Mouse (Mus musculus) kidney, embryonic 16.5 days (tissue): ENCODE data around the gene Tshz2. TPM values are rescaled to one million over a fixed set of nuclear protein-coding genes. Genes with fewer than 3 reads are reported as not detected.

ENCODE experiments used
- ATAC-seq: fragments of 200-750 bp; cut with Nextera tagmentation; 2 replicates; pipeline ENCODE4 v1.8.0; 2017; ENCODE audit warnings: moderate TSS enrichment; ENCODE audit not compliant: low FRiP score, low TSS enrichment
- H3K27ac ChIP-seq: fragments of 300-500 bp; sonication (generic); 2 replicates; pipeline ENCODE4 v1.5.1; 2014; ENCODE audit warnings: low read length
- H3K27me3 ChIP-seq: fragments of 300-500 bp; sonication (generic); 2 replicates; pipeline ENCODE4 v1.6.1; 2014; ENCODE audit warnings: low read length, control low read depth, mixed read lengths; ENCODE audit not compliant: insufficient read depth
- H3K36me3 ChIP-seq: fragments of 300-500 bp; sonication (generic); 2 replicates; pipeline ENCODE4 v1.6.1; 2014; ENCODE audit warnings: low read length, control low read depth, mixed read lengths; ENCODE audit not compliant: insufficient read depth
- H3K4me1 ChIP-seq: fragments of 300-500 bp; sonication (generic); 2 replicates; pipeline ENCODE4 v1.6.1; 2014; ENCODE audit warnings: low read length, control low read depth, mixed read lengths; ENCODE audit not compliant: insufficient read depth
- H3K4me2 ChIP-seq: fragments of 300-500 bp; sonication (generic); replicated peaks from 2 replicates; pipeline ENCODE4 v1.6.1; 2014; ENCODE audit warnings: low read depth, low read length
- H3K4me3 ChIP-seq: fragments of 300-500 bp; sonication (generic); 2 replicates; pipeline ENCODE4 v1.5.1; 2014; ENCODE audit warnings: mild to moderate bottlenecking, low read length
- H3K9ac ChIP-seq: fragments of 300-500 bp; sonication (generic); replicated peaks from 2 replicates; pipeline ENCODE4 v1.6.1; 2014; ENCODE audit warnings: low read length
- H3K9me3 ChIP-seq: fragments of 300-500 bp; sonication (generic); 2 replicates; pipeline ENCODE4 v1.6.1; 2016; ENCODE audit warnings: low read length, control low read depth
- WGBS: fragments of 180-500 bp; shearing (Covaris S2); extraction: QIAGEN DNeasy Blood & Tissue Kit; methylation state at CpG from one replicate; pipeline ENCODE4 v1.1.7; 2014; 5-methylcytosine and 5-hydroxymethylcytosine counted together
- polyA plus RNA-seq: library from polyadenylated mRNA; unstranded; fragments of >200 nt; fragmentation: Nextera tagmentation; extraction: Ambion mirVana; gene quantifications from 2 replicates; pipeline ENCODE4 v1.2.1, GENCODE M21; 2015

Gene Tshz2
- polyA plus RNA-seq, 1 experiment from 2014 or later, result 11.5 TPM

DNA sequence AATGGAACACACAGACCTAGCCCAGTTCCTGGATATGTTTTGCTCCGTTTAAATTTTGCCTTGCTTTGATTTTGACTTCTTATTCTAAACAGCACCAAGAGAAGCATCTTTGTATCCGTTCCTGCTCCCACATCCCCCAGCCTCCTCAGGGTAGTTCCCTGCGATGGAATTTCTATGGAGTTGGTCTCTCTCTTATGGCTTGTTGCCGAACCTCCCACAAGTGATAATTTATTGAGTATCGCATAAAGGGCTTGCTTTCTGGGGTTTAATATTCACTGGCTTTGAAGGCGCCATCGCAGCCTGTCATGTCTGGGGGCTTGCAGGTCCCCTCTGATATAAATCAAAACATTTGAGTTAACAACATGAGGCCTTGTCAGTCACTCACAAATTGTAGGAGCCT is 52.9 kb downstream of the Tshz2 start:
- Histone ChIP-seq H3K9me3 (no peaks in the 10 kb centered on the region), H3K4me2 (no peak overlapping the region), H3K27ac (no peak overlapping the region), H3K4me3 (no peak overlapping the region), H3K27me3 (no peaks in the 10 kb centered on the region), H3K36me3 (no peaks in the 10 kb centered on the region), H3K4me1 (peaks cover 25% of the 10 kb centered on the region), H3K9ac (no peak overlapping the region)
- no peak for ATAC-seq
- 31% methylated on average over 7 of the region's 7 CpGs for WGBS

DNA sequence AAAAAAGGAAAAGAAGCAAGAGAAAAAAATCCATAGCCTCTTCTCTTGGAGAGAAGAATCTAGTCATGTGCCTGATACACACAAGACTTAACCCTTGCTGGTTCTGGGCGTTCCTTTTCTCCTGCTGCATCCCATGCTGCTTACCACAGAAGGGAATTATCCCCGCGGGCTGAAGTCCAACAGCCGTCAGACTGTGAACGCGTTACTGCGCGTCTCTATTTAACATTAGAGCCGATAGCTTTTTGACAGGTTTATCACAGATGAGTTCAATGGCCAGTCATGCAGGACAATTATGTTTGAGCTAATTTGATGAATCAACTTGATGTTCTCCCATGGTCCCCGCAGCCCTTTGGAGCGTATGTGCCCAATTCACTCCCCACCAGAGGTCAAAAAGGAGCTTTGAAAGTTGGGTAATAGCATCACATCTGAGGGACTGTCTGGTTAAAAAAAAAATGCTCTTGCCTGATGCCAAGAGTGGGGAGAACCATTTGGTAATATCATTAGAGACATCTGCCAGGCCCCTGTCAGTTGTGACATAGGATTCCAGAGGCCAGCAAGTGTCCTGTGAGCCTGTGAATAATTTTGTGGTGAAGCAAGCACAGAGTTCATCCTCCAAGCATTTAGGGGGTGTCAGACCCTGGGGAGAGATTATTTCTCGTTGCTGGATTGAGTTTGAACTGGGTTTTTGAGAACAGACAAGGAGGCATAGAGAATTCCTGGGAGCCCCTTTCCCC is 54.1 kb downstream of the Tshz2 start:
- no peaks in the 10 kb centered on the region for H3K27me3 ChIP-seq
- ATAC-seq, result no peak
- WGBS, result 56% methylated on average over 12 of the region's 12 CpGs

DNA sequence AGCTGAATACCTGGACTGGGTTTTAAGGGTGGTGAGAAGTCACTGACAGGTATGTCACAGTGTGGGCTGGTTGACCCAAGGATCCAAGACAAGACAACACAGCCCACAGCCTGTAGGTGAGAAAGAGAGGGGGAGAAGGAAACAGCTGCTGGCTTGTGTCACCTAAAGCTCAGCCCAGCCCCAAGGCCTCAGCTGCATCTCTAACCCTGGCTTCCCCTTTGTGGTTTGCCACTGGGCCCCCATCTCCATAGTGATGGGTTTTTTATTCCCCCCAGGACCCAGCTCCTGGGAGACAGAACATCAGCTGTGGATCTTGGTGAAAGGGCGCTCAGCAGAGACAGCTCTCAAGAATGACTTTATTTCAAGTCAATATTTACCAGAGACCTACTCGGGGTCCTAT is 57.2 kb downstream of the Tshz2 start:
- Histone ChIP-seq H3K4me3 (no peak overlapping the region), H3K9me3 (no peaks in the 10 kb centered on the region), H3K9ac (no peak overlapping the region), H3K36me3 (no peaks in the 10 kb centered on the region), H3K4me2 (no peak overlapping the region), H3K27ac (no peak overlapping the region), H3K27me3 (no peaks in the 10 kb centered on the region), H3K4me1 (peaks cover 16% of the 10 kb centered on the region)
- WGBS, result 89% methylated on average over 2 of the region's 2 CpGs
- ATAC-seq, result no peak

More for the DNA sequence above, 54.1 kb downstream of the Tshz2 start:
- Histone ChIP-seq H3K27ac (no peak overlapping the region), H3K36me3 (no peaks in the 10 kb centered on the region), H3K4me2 (no peak overlapping the region), H3K4me3 (no peak overlapping the region), H3K9ac (no peak overlapping the region), H3K4me1 (peaks cover 25% of the 10 kb centered on the region), H3K9me3 (no peaks in the 10 kb centered on the region)

DNA sequence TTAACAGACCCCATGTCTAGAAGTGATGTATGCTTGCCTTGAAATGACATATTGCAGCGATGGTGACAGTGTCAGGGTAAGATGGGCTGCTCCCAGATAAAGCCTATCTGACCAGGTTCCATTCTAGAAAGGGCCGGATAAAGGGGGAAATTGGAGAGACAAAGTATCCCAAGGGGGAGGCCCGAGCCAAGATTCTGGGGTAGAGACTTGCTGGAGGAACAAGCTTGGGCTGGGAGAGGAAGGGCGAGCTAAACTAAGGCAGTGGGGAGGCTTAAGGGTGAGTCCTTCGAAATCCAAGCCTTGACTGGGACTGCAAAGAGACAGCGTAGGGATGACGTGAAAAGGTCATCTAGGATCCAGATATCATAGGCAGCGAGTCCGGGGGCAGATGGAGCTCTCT is 61.7 kb downstream of the Tshz2 start:
- no peak for ATAC-seq
- Histone ChIP-seq H3K36me3 (no peaks in the 10 kb centered on the region), H3K27me3 (no peaks in the 10 kb centered on the region), H3K9me3 (no peaks in the 10 kb centered on the region), H3K27ac (no peak overlapping the region), H3K4me2 (no peak overlapping the region), H3K4me1 (peaks cover 3% of the 10 kb centered on the region), H3K4me3 (no peak overlapping the region), H3K9ac (no peak overlapping the region)
- WGBS, result 76% methylated on average over 9 of the region's 9 CpGs

DNA sequence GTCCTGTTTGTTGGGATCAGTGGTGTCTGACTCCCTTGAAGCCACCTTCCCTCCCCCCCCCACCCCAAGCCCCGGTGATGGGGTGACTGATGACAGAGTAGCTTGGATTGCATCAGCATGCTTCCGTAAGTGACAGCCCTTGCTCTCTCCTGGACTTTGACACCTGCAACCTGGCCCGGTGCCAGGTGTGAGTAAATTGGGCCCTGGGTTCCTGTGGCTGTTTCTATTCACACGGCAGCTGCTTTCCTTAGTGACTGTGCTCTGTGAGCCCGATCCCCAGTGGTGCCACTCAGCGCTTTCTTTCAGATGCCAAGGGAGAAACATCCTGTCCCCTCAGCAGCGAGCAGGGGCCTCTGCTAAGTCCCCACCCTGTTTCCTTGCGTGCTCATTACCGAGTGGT is 62.2 kb downstream of the Tshz2 start:
- Histone ChIP-seq H3K9me3 (no peaks in the 10 kb centered on the region), H3K36me3 (no peaks in the 10 kb centered on the region), H3K9ac (no peak overlapping the region), H3K4me1 (peaks cover 9% of the 10 kb centered on the region), H3K27ac (no peak overlapping the region), H3K27me3 (no peaks in the 10 kb centered on the region), H3K4me3 (no peak overlapping the region), H3K4me2 (no peak overlapping the region)
- 64% methylated on average over 9 of the region's 9 CpGs for WGBS
- ATAC-seq, result no peak

DNA sequence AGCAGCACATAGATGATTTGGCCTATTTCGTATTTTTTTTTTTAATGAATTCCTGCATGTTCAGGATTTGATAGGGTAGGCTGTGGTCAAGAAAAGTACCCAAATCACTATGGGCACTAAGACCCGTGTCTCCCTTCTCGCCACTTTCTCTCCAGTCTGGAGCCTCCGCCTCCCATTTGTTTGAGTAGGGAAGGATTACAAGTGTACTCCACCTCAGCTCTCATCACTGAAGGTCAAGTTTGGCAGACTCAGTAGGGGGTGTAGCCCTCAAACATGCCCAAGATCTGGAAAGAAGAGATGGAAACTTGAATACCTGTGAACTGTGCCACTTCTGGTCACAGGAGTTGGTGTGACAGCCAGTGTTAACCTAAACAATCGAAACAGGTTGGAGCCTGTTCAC is 66.3 kb downstream of the Tshz2 start:
- H3K4me1 ChIP-seq, result peaks cover 23% of the 10 kb centered on the region
- H3K4me3 ChIP-seq, result no peak overlapping the region
- 87% methylated on average over 5 of the region's 5 CpGs for WGBS
- no peaks in the 10 kb centered on the region for H3K27me3 ChIP-seq
- no peaks in the 10 kb centered on the region for H3K9me3 ChIP-seq
- no peak overlapping the region for H3K9ac ChIP-seq
- H3K4me2 ChIP-seq, result no peak overlapping the region
- no peaks in the 10 kb centered on the region for H3K36me3 ChIP-seq
- no peak overlapping the region for H3K27ac ChIP-seq
- ATAC-seq, result no peak

DNA sequence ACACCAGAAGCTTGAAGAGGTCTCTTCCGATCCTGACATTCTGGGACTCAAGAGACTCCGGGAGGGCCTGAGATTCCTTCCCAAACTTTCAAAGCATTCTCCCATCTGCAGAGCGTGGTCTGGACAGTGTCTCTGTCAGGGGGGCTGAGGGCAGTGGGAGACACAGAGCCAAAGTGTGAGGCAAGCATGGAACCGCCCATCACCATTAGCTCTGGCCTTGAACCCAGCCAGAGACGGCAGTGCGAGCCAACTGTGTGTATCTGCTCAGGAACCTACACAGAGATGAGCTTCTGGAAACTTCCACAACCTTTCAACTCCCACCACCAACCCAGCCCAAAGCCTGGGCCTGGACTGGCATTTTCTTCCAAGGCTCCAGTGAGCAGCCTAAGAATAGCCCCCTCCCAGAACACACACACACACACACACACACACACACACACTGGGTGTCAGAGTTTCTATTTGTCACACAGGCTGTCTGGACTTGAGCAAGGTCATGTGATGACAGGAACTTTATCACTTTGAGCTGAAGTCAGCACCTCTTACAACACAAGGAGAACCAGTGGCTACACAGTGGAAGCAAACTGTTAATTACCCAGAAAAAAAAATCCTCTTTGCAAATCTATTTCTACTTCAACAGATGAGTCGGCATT is 67.2 kb downstream of the Tshz2 start:
- H3K27me3 ChIP-seq, result no peaks in the 10 kb centered on the region
- peaks cover 23% of the 10 kb centered on the region for H3K4me1 ChIP-seq
- no peaks in the 10 kb centered on the region for H3K9me3 ChIP-seq
- no peak overlapping the region for H3K9ac ChIP-seq
- 72% methylated on average over 7 of the region's 7 CpGs for WGBS
- H3K4me2 ChIP-seq, result no peak overlapping the region
- no peaks in the 10 kb centered on the region for H3K36me3 ChIP-seq
- H3K27ac ChIP-seq, result no peak overlapping the region
- H3K4me3 ChIP-seq, result no peak overlapping the region
- no peak for ATAC-seq

DNA sequence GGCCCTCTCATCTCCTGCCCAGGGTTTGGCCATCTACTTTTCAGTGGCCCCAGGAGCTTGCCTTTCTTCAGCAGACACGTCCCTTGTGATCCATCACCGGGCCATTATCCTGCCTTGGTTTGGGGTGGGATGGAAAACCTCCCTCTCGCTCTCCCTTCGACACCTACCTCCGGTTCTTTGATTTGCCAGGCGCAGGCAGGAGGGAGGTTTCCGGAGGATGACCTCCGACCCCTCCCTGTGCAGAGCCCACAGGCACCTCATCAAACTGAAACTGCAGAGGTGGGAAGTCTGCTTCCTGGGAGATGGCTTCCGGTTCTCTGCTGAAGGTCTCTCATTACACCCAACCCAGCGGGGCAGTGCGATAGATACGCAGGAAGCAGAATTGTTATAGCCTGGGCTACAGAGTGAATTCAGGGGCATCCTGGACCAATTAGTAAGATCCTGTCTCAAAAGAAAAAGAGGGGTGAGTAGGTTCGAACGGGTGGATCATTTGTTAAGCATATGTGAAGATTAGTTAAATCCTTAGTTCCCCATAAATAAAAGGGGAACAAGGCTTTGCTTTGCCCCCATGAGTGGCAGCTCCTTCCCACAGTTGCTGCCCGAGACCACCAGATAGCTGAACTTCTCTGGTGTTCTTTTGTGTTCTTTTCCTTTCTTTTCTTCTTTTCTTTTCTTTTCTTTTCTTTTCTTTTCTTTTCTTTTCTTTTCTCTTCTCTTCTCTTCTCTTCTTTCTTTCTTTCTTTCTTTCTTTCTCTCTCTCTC is 70.1 kb downstream of the Tshz2 start:
- ATAC-seq, result peak; percentile 59; the same call in 1 of the 2 replicates
- Histone ChIP-seq H3K9me3 (no peaks in the 10 kb centered on the region), H3K9ac (no peak overlapping the region)

DNA sequence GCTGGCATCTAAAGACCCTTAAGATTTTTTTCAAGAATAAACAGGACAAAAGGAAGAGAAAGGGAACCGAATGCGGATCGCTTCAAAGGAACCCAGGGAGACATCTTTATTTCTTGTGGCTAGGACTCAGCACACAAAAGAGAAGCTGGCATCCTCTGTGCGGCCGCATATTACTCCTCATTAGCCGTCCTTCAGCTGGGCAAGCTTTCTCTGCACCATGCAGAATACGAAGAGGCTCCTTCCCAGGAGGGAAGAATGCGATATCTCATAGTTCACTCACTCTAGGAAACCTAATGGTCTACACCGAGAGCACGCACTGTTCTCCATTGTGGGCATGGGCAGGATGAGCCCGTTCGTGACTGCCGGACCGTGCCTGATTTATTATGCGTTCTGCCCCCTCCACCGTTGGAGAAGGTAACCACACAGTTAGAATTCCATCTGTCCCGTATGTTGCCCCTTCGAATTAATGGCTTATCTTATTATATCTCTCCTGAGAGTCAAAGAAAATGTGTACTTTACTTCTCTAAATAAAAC is 89.0 kb downstream of the Tshz2 start:
- Histone ChIP-seq H3K4me2 (0 out of 2 replicates have a peak overlapping the region, but pooled peaks have one; percentile 20), H3K27me3 (no peaks in the 10 kb centered on the region), H3K9me3 (no peaks in the 10 kb centered on the region), H3K36me3 (no peaks in the 10 kb centered on the region), H3K27ac (peak overlapping the region; percentile 59; the same call in 1 of the 2 replicates), H3K9ac (no peak overlapping the region), H3K4me3 (no peak overlapping the region), H3K4me1 (peaks cover 51% of the 10 kb centered on the region)
- WGBS, result 41% methylated on average over 18 of the region's 18 CpGs
- peak; percentile 59; the same call in 1 of the 2 replicates for ATAC-seq

More for the DNA sequence above, 70.1 kb downstream of the Tshz2 start:
- no peaks in the 10 kb centered on the region for H3K36me3 ChIP-seq
- H3K4me1 ChIP-seq, result peaks cover 23% of the 10 kb centered on the region
- no peaks in the 10 kb centered on the region for H3K27me3 ChIP-seq
- 27% methylated on average over 15 of the region's 15 CpGs for WGBS
- no peak overlapping the region for H3K4me2 ChIP-seq
- H3K4me3 ChIP-seq, result no peak overlapping the region
- no peak overlapping the region for H3K27ac ChIP-seq
